Mouse (Mus musculus) kidney, adult 2 months (tissue): Measurements from ENCODE around the gene Depp1.

Source experiments
- CTCF ChIP-seq: fragments of 200-500 bp; conservative IDR thresholded peaks from 2 replicates; pipeline ENCODE4 v1.5.1; 2011; ENCODE audit warnings: low read depth, mild to moderate bottlenecking, control low read depth, low read length, moderate library complexity, mixed read lengths; ENCODE audit not compliant: insufficient read depth, insufficient read length
- POLR2A ChIP-seq: fragments of 200-500 bp; IDR thresholded peaks from one replicate; pipeline ENCODE4 v1.6.1; 2011; ENCODE audit warnings: low read depth, low read length, control low read depth

- TF ChIP-seq CTCF (no peak), POLR2A (no peak)
Observed at GRCm38 (mm10) chr6:116638871-116639270, 11.5 kb upstream of the Depp1 start.
